Mouse (Mus musculus): ENCODE results near the gene Gm37240. TPM values are rescaled to one million over a fixed set of nuclear protein-coding genes. Genes with fewer than 3 reads are reported as not detected.

Gm37240 gene
- polyA plus RNA-seq, 1 experiment from 2014 or later, result 3.3 TPM

DNA sequence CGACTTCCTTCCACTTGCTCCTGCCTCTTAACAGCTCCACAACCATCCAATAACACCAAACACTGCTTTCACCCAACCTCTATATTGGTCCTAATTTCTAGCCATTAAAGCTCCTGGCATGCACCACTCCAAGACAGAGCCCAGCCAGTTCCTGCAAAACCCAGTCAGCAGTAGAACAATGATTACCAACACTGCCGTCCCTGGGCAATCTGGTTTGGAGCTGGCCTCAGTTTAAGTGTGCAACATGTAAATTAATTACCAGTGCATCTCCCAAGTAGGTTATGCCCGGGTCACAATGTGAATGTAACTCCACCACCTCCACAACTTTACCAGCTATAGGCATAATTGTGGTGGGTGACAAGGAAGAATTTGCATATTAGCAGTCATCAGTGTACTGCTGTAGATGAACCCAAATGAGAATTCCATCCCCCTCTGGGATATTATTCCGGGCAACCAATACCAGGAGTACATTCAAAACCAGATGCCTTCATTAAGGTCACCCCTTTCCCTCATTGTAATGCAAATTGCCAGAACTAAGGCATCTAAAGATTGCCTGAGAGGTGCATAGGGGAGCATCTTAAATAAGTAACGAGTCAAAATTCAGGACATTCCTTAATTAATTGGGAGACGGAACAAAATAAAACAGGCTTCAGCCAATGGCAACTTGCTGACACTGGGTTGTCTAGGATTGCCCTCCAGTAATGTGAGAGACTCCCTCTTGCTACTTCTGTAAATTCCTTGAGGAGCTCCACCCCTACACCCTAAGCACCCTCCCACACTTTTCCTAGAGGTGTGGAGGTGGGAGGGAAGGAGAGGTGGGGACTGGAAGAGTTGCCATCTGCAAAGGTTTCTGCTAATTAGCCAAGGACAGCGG lies 549.2 kb downstream of the Gm37240 start:
- Histone ChIP-seq H3K9ac (ENCODE audit: low read depth, low read length) (no peak overlapping the region), H3K9me3 (ENCODE audit: control insufficient read depth) (no peaks in the 10 kb centered on the region), H3K27ac (ENCODE audit: low read depth, low read length) (no peak overlapping the region), H3K36me3 (ENCODE audit: control insufficient read depth, insufficient read depth) (no peaks in the 10 kb centered on the region), H3K27me3 (replicated peaks; ENCODE audit: control insufficient read depth, insufficient read depth, low read length) (no peaks in the 10 kb centered on the region), H3K4me2 (replicated peaks; ENCODE audit: low read depth) (no peak overlapping the region), H3K4me3 (ENCODE audit: low read depth, low read length) (no peak overlapping the region), H3K4me1 (replicated peaks; ENCODE audit: control insufficient read depth, insufficient read depth, low read length) (no peaks in the 10 kb centered on the region)
- ATAC-seq, result no peak
- WGBS, result 88% methylated on average over 7 of the region's 7 CpGs
- TF ChIP-seq CTCF (IDR thresholded peaks at IDR 0.05; ENCODE audit: low read depth), result no peak

DNA sequence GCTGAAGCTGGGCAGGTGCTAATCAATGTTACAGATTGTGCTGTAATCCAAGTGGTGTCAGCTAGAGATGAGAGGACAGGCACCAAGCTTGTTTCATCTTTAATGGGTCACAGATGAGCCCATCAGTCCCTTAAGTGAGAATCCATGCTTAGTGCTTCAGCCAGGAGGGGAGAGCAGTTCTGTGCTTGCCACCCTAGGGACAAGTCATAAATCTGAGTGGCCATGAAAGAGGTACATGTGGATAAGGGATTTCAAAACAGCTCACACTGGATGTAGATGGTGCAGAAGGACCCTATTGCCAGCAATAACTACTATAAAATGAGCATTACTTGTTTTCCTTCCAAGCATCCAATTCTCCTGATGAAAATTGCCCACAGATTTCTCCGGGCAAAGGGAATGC lies 551.8 kb downstream of the Gm37240 start:
- H3K4me2 ChIP-seq (replicated peaks; ENCODE audit: low read depth), result no peak overlapping the region
- no peak overlapping the region for H3K9ac ChIP-seq (ENCODE audit: low read depth, low read length)
- 85% methylated on average over 1 of the region's 1 CpGs for WGBS
- ATAC-seq, result no peak
- H3K27ac ChIP-seq (ENCODE audit: low read depth, low read length), result no peak overlapping the region
- H3K4me3 ChIP-seq (ENCODE audit: low read depth, low read length), result no peak overlapping the region
- TF ChIP-seq CTCF (IDR thresholded peaks at IDR 0.05; ENCODE audit: low read depth), result no peak
- H3K9me3 ChIP-seq (ENCODE audit: control insufficient read depth), result no peaks in the 10 kb centered on the region
- no peaks in the 10 kb centered on the region for H3K36me3 ChIP-seq (ENCODE audit: control insufficient read depth, insufficient read depth)
- no peaks in the 10 kb centered on the region for H3K4me1 ChIP-seq (replicated peaks; ENCODE audit: control insufficient read depth, insufficient read depth, low read length)
- H3K27me3 ChIP-seq (replicated peaks; ENCODE audit: control insufficient read depth, insufficient read depth, low read length), result no peaks in the 10 kb centered on the region

DNA sequence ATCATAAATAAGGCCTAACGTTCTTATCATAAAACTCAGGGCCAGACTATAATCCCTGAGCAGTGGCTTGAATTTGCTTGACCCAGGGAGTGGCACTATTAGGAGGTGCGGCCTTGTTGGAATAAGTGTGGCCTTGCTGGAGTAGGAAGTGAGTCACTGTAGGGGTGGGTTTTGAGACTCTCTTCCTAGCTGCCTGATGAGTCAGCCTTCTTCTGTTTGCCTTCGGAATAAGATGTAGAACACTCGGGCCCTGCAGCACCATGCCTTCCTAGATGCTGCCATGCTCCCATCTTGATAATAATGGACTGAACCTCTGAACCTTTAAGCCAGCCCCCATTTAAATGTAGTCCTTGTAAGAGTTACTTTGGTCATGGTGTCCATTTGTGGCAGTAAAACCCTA lies 555.0 kb downstream of the Gm37240 start:
- Histone ChIP-seq H3K4me2 (replicated peaks; ENCODE audit: low read depth) (no peak overlapping the region), H3K27ac (ENCODE audit: low read depth, low read length) (no peak overlapping the region), H3K9ac (ENCODE audit: low read depth, low read length) (no peak overlapping the region), H3K4me3 (ENCODE audit: low read depth, low read length) (no peak overlapping the region), H3K9me3 (ENCODE audit: control insufficient read depth) (no peaks in the 10 kb centered on the region), H3K36me3 (ENCODE audit: control insufficient read depth, insufficient read depth) (no peaks in the 10 kb centered on the region), H3K27me3 (replicated peaks; ENCODE audit: control insufficient read depth, insufficient read depth, low read length) (no peaks in the 10 kb centered on the region), H3K4me1 (replicated peaks; ENCODE audit: control insufficient read depth, insufficient read depth, low read length) (no peaks in the 10 kb centered on the region)
- no peak for ATAC-seq
- TF ChIP-seq CTCF (IDR thresholded peaks at IDR 0.05; ENCODE audit: low read depth), result no peak
- WGBS, result 74% methylated on average over 4 of the region's 4 CpGs

DNA sequence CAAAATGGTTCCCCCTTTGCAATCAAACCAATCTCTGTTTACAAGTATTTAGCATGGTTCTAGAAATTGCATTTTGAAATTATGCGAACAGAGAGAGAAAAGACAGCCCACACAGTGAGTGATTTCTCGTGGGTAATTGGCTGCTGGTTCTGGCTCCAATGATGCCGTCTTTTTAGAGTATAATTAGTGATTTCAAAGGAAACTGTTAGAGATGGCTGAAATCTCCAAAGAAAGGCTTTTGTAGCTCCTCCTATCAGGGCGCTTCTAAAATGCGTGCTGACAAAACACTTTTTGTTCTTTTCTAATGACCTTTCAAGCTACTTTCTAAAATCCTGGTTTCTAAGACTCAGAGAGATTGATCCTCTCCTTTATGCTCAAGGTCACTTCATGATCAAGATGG lies 569.1 kb downstream of the Gm37240 start:
- WGBS, result 88% methylated on average over 5 of the region's 5 CpGs
- Histone ChIP-seq H3K4me1 (replicated peaks; ENCODE audit: control insufficient read depth, insufficient read depth, low read length) (no peaks in the 10 kb centered on the region), H3K9me3 (ENCODE audit: control insufficient read depth) (no peaks in the 10 kb centered on the region), H3K27me3 (replicated peaks; ENCODE audit: control insufficient read depth, insufficient read depth, low read length) (no peaks in the 10 kb centered on the region), H3K4me2 (replicated peaks; ENCODE audit: low read depth) (no peak overlapping the region), H3K4me3 (ENCODE audit: low read depth, low read length) (no peak overlapping the region), H3K27ac (ENCODE audit: low read depth, low read length) (no peak overlapping the region), H3K9ac (ENCODE audit: low read depth, low read length) (no peak overlapping the region), H3K36me3 (ENCODE audit: control insufficient read depth, insufficient read depth) (no peaks in the 10 kb centered on the region)
- ATAC-seq, result no peak
- TF ChIP-seq CTCF (IDR thresholded peaks at IDR 0.05; ENCODE audit: low read depth), result no peak

DNA sequence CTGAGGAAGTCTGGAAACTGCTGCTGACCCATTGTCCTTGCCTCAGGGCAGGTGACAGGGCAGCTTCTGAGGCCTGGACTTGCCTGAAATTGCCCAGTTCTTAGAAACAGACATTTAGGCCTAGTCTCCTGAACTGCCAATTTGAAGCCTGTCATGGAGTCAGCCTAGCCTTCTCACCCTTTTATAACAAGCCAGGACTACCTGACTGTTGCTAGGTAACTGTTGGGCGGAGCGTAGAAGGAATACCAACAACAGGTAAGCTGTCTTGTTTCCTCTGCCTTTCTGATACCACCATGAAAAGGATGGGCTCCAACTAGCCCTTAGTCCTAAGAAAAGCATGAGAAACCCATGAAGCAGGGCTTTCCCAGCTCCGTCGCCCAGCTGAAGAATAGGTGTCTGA lies 570.0 kb downstream of the Gm37240 start:
- Histone ChIP-seq H3K36me3 (ENCODE audit: control insufficient read depth, insufficient read depth) (no peaks in the 10 kb centered on the region), H3K4me1 (replicated peaks; ENCODE audit: control insufficient read depth, insufficient read depth, low read length) (no peaks in the 10 kb centered on the region), H3K4me2 (replicated peaks; ENCODE audit: low read depth) (no peak overlapping the region), H3K9me3 (ENCODE audit: control insufficient read depth) (no peaks in the 10 kb centered on the region), H3K9ac (ENCODE audit: low read depth, low read length) (no peak overlapping the region), H3K27ac (ENCODE audit: low read depth, low read length) (no peak overlapping the region), H3K27me3 (replicated peaks; ENCODE audit: control insufficient read depth, insufficient read depth, low read length) (no peaks in the 10 kb centered on the region), H3K4me3 (ENCODE audit: low read depth, low read length) (no peak overlapping the region)
- ATAC-seq, result no peak
- WGBS, result 89% methylated on average over 4 of the region's 4 CpGs
- no peak for TF ChIP-seq CTCF (IDR thresholded peaks at IDR 0.05; ENCODE audit: low read depth)

DNA sequence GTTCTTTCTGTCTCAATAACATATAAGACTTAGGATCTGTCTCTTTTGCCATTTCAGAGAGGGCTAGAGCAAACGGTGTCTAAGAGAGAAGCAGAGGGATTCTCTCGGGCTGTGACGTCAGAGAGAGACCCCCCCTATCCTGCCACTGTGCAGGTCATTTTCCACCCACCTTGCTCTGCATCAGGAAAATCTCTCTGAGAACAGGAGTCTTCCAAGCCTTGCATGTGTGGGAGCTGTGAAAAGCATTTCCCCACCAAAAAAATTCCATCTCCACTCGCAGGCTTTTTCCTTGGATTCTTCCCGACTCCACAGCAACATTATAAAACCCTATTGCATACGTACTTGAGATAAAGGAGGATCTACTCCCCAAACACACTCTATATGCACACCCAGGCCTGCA lies 572.4 kb downstream of the Gm37240 start:
- Histone ChIP-seq H3K27ac (ENCODE audit: low read depth, low read length) (no peak overlapping the region), H3K4me2 (replicated peaks; ENCODE audit: low read depth) (no peak overlapping the region), H3K9ac (ENCODE audit: low read depth, low read length) (no peak overlapping the region), H3K9me3 (ENCODE audit: control insufficient read depth) (no peaks in the 10 kb centered on the region), H3K4me1 (replicated peaks; ENCODE audit: control insufficient read depth, insufficient read depth, low read length) (no peaks in the 10 kb centered on the region), H3K36me3 (ENCODE audit: control insufficient read depth, insufficient read depth) (no peaks in the 10 kb centered on the region), H3K27me3 (replicated peaks; ENCODE audit: control insufficient read depth, insufficient read depth, low read length) (no peaks in the 10 kb centered on the region), H3K4me3 (ENCODE audit: low read depth, low read length) (no peak overlapping the region)
- no peak for ATAC-seq
- 73% methylated on average over 6 of the region's 6 CpGs for WGBS
- no peak for TF ChIP-seq CTCF (IDR thresholded peaks at IDR 0.05; ENCODE audit: low read depth)

Measured in intestine, postnatal 0 days (tissue).